Mouse (Mus musculus): ENCODE data around the gene Trim30c.
"Not testable (repeated sequence)": the region's sequence is repeated elsewhere in the genome, so short reads cannot be mapped to it uniquely, and the experiment has no call there.

Trim30c gene

DNA sequence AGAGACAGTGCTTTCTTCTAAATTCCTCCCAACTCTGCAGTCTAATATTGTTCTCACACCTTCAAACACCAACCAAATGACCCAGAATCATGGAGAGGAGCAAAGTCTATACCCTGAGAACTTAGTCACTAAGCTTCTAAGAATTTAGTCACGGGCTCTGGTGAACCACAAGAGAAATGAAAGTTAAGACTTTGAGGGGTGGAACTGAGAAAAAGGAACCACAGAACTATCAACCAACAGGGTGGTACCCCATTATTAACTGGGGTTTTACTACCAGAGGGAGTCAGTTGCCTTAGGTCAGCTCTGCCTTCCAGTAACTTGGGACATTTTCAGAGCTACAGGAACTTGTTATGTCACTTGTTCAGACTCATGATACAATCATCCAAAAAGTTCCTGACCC lies at the start of gene Trim30c:
Trim30c (minus strand) TSS at position 140 of the 400 bp plus-strand sequence.
- DNase-seq = no peak

DNA sequence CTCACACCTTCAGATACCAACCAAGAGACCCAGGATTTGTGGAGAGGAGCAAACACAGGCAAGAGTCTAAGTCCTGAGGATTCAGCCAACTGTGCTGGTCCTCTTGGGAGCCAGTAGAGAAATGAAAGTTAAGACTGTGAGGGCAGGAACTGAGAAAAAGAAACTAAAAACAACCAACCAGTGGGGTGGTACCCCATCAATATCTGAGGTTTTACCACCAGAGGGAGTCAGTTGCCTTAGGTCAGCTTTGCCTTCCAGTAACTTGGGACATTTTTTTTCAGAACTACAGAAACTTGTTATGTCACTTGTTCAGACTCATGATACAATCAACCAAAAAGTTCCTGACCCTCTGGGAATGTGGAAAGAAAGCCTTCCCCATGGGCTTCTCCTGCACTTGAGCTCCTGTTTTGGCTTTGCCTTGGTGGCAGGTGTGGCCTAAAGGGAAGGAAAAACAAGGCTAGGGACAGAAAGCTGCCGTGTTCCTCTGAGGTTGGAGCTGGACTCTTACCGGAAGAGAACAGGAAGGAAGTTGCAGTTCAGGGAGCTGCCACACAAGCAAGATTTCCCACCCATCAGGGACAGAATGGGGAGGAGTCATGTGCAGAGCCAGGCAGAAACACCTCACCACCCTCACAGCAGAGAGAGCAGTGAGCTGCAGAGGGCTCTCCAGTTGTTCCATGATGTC lies 45.5 kb upstream of the Trim30c start:
- DNase-seq = peak; percentile 7

DNA sequence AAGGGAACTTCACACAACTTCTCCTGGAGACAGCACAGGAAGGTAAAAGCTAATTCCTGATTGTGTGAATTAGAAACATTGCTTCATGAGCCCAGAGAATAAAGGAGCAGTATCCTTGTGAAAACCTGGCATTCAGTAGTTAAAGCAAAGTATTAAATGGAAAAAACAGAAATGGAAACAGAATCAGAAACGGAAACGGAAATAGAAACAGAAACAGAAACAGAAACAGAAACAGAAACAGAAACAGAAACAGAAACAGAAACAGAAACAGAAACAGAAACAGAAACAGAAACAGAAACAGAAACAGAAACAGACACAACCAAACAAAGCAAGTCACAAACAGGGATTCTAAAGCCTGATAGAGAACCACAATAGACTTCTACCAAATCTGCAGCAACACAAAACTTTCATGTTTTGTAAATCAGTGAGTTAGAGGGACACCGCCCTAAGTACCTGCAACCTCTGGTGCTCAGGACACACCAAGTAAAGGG lies 3.9 kb upstream of the Trim30c start:
- DNase-seq = no peak

DNA sequence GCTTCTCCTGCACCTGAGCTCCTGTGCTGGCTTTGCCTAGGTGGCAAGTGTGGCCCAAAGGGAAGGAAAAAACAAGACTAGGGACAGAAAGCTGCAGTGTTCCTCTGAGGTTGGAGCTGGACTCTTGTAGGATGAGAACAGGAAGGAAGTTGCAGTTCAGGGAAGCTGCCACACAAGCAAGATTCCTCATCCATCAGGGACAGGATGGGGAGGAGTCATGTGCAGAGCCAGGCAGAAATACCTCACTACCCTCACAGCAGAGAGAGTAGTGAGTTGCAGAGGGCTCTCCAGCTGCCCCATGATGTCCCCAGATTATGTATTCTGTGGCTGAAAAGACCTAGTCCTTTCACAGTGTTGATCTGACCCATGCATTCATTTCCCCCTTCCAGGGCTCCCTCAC lies 503 bp upstream of the Trim30c start:
- no peak for DNase-seq

DNA sequence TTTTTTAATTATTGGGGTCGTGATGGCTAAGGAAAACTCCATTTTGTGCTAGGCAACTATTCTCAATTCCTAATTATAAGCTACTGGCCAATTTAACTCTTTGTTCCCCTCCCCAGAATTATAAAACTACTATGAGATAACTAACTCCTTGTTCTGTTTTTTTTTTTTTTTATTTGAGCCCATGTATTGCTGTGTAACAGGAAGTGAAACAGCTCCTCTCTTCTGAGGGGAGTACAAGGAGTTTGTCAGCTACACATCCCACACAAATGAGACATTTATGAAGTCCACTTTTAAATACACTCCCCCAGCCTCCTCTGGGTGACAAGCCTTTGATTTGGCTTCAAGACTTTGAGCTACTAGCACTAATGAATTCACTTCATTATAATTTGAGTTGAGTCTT lies 2.1 kb downstream of the Trim30c start:
- DNase-seq = no peak

DNA sequence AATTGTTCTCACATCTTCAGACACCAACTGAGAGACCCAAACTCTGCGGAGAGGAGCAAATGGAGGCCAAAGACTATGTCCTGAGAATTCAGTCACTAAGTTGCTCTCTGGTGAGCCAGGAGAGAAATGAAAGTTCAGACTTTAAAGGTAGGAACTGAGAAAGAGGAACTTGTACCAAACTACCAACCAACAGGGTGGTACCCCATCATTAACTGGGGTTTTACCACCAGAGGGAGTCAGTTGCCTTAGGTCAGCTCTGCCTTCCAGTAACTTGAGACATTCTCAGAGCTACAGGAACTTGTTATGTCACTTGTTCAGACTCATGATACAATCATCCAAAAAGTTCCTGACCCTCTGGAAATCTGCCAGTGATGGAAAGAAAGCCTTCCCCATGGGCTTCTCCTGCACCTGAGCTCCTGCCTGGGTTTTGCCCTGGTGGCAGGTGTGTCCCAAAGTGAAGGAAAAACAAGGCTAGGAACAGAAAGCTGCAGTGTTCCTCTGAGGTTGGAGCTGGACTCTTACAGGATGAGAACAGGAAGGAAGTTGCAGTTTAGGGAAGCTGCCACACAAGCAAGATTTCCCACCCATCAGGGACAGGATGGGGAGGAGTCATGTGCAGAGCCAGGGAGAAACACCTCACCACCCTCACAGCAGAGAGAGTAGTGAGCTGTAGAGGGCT lies 30.8 kb downstream of the Trim30c start, which contains the start of gene Trim30b:
Trim30b (minus strand) TSS at position 149 of the 679 bp plus-strand sequence.
- DNase-seq = no peak

DNA sequence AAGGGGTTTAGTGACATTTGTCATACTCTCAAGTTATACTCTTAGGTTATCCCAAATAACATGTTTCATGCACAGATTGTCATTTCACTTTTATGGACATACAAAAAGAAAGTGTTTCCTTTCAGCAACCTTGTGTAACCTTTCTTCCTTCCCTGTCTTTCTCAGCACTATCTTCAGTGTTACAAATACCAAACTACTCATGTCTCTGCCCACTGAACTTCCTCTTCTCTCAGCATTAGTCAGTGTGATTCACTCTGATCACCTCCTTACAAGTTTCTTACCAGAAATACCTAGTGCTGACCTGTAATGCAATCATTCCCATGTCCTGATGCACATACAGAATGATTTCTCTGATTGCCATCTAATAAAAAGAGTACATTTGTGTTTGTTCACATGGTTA lies 34.3 kb downstream of the Trim30c start:
- DNase-seq = no peak

DNA sequence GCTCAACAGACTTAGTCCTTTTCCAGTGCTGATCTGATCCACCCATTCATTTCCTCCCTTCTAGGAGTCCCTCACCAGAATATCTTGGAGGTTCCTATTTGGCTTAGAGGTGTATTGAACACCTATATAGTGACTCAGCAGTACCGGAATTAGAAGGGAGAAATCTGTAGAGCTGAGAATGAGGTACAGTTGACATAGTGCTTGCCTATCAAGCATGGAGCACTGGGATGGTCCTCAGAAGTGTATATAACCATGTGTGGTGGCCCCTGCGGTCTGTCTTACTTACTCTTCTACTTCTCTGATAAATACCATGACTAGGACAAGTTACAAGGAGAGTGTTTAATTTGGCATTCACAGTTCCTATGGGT lies 47.1 kb downstream of the Trim30c start:
- DNase-seq = no peak

DNA sequence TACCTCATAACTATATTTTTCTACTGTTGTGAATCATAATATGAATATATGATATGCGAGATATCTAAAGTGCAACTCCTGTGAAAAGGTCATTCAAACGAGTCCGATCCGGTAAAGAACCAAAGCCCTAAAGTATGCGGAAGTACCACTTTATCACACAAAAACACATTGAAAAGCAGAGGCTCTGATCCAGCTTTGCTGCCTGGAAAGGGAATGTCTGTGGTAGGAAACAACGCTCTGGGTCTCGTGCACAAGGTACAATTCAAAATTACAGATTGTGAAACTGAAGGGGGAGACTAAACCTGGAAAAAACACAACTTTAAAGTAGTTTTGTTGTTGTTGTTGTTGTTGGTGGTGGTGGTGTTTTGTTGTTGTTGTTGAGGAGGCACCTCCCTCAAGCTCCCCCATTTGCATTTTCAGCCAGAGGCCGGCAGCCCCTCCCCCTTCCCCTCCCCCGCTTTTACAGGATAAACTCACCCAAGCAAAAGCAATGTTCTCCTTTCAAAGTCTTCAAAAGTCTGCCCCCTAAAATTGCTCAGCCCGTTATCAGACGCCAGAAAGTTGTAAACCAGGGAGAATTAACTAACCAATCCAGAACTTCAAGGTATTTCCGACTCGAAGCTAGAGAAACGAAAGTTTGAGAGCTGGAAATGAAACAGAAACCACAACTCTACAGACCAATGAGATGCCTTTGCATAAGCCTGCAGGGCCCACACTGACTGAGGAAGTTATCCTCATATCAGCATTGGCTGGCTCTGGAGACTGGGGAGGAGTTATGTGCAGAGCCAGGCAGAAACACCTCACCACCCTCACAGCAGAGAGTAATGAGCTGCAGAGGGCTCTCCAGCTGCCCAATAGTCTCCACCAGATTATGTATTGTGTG lies 47.7 kb downstream of the Trim30c start, which contains the start of gene Trim12c:
Trim12c (minus strand) TSS at position 646 of the 883 bp plus-strand sequence.
- DNase-seq = peak; percentile 77

DNA sequence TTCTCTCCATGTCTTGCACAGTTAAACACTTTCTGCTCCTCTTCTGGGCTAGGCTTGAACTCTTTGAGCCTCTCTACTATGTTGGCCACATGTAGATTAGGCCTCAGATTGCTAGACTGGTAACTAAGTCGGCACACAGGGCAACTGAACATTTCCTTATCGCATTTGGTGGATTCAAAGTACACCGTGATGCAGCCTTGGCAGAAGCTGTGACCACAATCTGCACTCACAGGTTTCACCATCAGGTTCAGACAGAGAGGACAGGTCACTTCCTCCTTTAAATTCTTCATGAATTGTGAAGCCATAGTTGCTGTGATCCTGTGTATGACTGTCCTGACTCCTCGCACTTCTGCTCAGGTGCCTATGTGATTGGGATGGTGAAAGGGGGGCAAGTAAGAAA lies 52.6 kb downstream of the Trim30c start:
- DNase-seq = not testable (repeated sequence)

DNA sequence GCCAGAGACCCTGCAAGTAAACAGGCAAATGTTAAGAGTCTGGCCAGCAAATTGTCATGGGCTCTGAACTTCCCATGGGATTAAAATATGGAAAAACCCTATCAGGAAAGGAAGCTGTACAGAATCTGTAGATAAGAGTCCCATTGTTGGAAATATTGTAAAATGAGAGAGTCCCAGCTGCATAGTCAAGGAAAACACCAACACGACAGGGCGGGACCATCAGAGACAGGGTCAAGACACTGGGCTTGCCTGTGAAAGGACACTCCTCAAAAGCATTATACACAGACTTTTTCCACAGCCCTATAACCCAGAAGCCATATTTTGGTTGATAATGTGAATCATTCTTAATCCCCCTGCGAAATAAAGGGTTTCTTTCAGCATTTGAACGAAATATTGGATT lies 59.9 kb downstream of the Trim30c start:
- DNase-seq = not testable (repeated sequence)

DNA sequence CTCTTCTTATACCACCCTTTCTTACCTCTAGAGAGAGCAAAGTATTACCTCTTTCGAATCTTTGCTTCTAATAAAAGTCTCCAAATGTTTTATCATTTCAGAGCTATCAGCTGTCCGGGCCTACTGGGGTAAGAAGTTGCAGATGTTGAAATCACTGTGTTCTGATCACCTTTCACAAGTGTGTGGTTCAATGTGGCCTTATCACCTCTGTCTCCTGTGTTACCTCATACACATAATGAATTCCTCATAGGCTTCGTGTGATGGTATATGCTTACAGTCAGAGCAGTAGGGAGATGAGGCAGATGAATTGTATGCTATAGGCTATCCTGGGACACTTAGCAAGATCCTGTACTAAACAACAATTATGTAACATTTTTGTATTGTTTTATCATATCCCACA lies 65.1 kb downstream of the Trim30c start:
- not testable (repeated sequence) for DNase-seq

All from liver (tissue).